9 mouse cellular contexts compared by ENCODE assay signal in the genomic region with DNA sequence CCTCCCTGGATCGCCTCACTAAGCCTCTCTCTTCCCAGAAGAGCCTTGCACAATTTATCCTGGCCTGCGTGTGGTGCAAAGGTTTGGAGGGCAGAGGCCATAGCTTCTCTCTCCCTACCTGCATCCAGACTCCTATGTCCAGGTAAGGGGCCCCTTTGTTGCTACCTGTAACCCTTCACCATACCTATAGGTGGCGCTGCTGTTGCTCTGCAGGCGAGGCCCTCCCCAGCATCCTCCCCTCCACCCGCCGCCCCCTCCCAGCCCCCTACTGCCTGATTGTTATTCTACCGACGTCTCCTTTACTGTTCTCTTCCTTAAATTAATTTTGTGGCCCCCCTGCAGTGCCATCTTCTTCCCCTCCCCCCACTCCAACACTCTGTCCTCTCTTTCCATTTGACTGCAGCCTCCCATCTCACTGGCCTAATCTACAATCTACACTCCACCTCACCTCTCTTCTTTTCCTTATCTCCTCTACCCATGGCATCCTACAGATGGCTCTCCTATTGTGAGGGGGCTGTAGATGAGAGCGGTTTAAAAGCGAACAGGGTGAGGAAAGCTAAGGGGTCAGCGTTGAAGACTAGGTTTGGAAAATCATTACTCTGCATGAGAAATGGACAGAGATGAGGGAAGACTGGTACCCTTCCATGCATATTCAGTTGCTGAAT. TPM values are rescaled to one million over a fixed set of nuclear protein-coding genes. Genes with fewer than 3 reads are reported as not detected.
A peak's percentile ranks its signal among the peaks of the same experiment; 100 is the strongest.
DNase-seq lines count a peak whose midpoint lies in the region; ATAC-seq and TF ChIP-seq lines count a peak whose summit lies in the region.
"Had no signal": no experiment of that assay in that cellular context is flagged by ENCODE, and none has a peak within 500 bp of the region (broad histone marks: within the 10 kb centered on the region; RNA-seq: fewer than 3 reads in every experiment).

No protein-coding gene starts in this region.

- peak overlapping the region; percentile 96 for H3K27ac ChIP-seq in forebrain, embryonic 13.5 days
- no peak overlapping the region for H3K27ac ChIP-seq in liver, postnatal 0 days (ENCODE audit: low read depth)

- H3K4me2 ChIP-seq in forebrain, embryonic 13.5 days = peak overlapping the region; percentile 42
- H3K4me2 ChIP-seq in liver, postnatal 0 days (ENCODE audit: low read depth, low read length) = no peak overlapping the region

- peaks cover 50% of the 10 kb centered on the region for H3K4me1 ChIP-seq in forebrain, embryonic 13.5 days
- peaks cover 2% of the 10 kb centered on the region; the same call in 1 of the 2 replicates for H3K4me1 ChIP-seq in liver, postnatal 0 days (ENCODE audit: insufficient read depth)

- peak; percentile 68 for TF ChIP-seq CTCF in liver, postnatal 0 days (IDR thresholded peaks at IDR 0.05; ENCODE audit: low read depth)

- H3K36me3 ChIP-seq in forebrain, embryonic 13.5 days (ENCODE audit: poor library complexity, severe bottlenecking) = peaks cover 12% of the 10 kb centered on the region
- H3K36me3 ChIP-seq in liver, postnatal 0 days (replicated peaks; ENCODE audit: insufficient read depth, low read length) = peaks cover 12% of the 10 kb centered on the region

- 4% methylated on average over 11 of the region's 11 CpGs for WGBS in forebrain, embryonic 13.5 days
- WGBS in liver, postnatal 0 days (ENCODE audit: insufficient replicate concordance) = 16% methylated on average over 11 of the region's 11 CpGs

- H3K4me3 ChIP-seq in forebrain, embryonic 13.5 days = no peak overlapping the region
- H3K4me3 ChIP-seq in liver, postnatal 0 days (ENCODE audit: low read depth, low read length) = no peak overlapping the region

- H3K9me3 ChIP-seq in forebrain, embryonic 13.5 days (replicated peaks) = no peaks in the 10 kb centered on the region
- H3K9me3 ChIP-seq in liver, postnatal 0 days (ENCODE audit: low read length) = no peaks in the 10 kb centered on the region

- 0 out of 2 replicates have a peak, but pooled peaks have one; percentile 18 for TF ChIP-seq EP300 in liver, postnatal 0 days (IDR thresholded peaks at IDR 0.05; ENCODE audit: low read depth)

- peak; percentile 31 for ATAC-seq in forebrain, embryonic 13.5 days
- ATAC-seq in liver, postnatal 0 days = peak; percentile 78
- no peak for ATAC-seq in inflammation-experienced regulatory T-cells, adult 6 months

- peak overlapping the region; percentile 40; the same call in 1 of the 2 replicates for H3K9ac ChIP-seq in forebrain, embryonic 13.5 days
- H3K9ac ChIP-seq in liver, postnatal 0 days (replicated peaks) = no peak overlapping the region

- DNase-seq in layer of hippocampus, postnatal 10 days (ENCODE audit: low spot score in 2 of 2) = peak; percentile 54 to 67
- no peak for DNase-seq in layer of hippocampus, adult 8-10 months (ENCODE audit: low spot score in 2 of 2)
- DNase-seq in c-Kit-positive CD71-positive TER-119-positive erythroid progenitor cells, embryonic 14.5 days (ENCODE audit: low spot score) = peak; percentile 30
- peak; percentile 49 for DNase-seq in liver, postnatal 0 days
- DNase-seq in testis, postnatal 14 days (ENCODE audit: low spot score) = peak; percentile 34
- DNase-seq in gastrocnemius, postnatal 4 days (ENCODE audit: low spot score in 2 of 2) = no peak

- H3K27me3 ChIP-seq in forebrain, embryonic 13.5 days = no peaks in the 10 kb centered on the region
- H3K27me3 ChIP-seq in liver, postnatal 0 days (ENCODE audit: insufficient read depth, low read length) = no peaks in the 10 kb centered on the region

RNA-seq across cellular contexts. Expression of a gene that starts 13.9 kb away (rescaled TPM):
- 10 to 100 TPM; 30.0 to 39.1 TPM for total RNA-seq in layer of hippocampus, postnatal 10 days (2021)
- 10 to 100 TPM; 32.5 to 39.5 (median 34.1) TPM for total RNA-seq in layer of hippocampus, adult 8-10 months (2022)
- 81.2 and 86.4 TPM in 2 replicates for polyA plus RNA-seq in forebrain, embryonic 13.5 days (2015; fragmentation: Nextera tagmentation; extraction: Ambion mirVana)
- 30.6 and 32.0 TPM in 2 replicates for polyA plus RNA-seq in liver, postnatal 0 days (2015; fragmentation: Nextera tagmentation; extraction: Ambion mirVana)
- 10 to 100 TPM; 29.2 to 32.7 TPM for total RNA-seq in gastrocnemius, postnatal 4 days (2021)
- 100 to 1,000 TPM; 177 to 182 (median 181) TPM for polyA plus RNA-seq in inflammation-experienced regulatory T-cells, adult 6 months (2017; shearing (Covaris generic))

RNA-seq across cellular contexts. Expression of a gene that starts 34.7 kb away (rescaled TPM):
- 1 to 10 TPM; 4.4 to 7.4 TPM for total RNA-seq in layer of hippocampus, postnatal 10 days (2021)
- 1 to 10 TPM; 6.0 to 10.0 (median 7.8) TPM for total RNA-seq in layer of hippocampus, adult 8-10 months (2022)
- 2.5 and 7.0 TPM in 2 replicates for polyA plus RNA-seq in forebrain, embryonic 13.5 days (2015; fragmentation: Nextera tagmentation; extraction: Ambion mirVana)
- polyA plus RNA-seq in liver, postnatal 0 days (2015; fragmentation: Nextera tagmentation; extraction: Ambion mirVana) = 0.18 and 2.0 TPM in 2 replicates
- 100 to 1,000 TPM; 492 to 506 TPM for total RNA-seq in gastrocnemius, postnatal 4 days (2021)
- polyA plus RNA-seq in inflammation-experienced regulatory T-cells, adult 6 months (2017; shearing (Covaris generic)) = not detected

RNA-seq across cellular contexts. Expression of a gene that starts 52.4 kb away (rescaled TPM):
- total RNA-seq in layer of hippocampus, postnatal 10 days (2021) = not detected
- total RNA-seq in layer of hippocampus, adult 8-10 months (2022) = not detected
- not detected in 2 replicates for polyA plus RNA-seq in forebrain, embryonic 13.5 days (2015; fragmentation: Nextera tagmentation; extraction: Ambion mirVana)
- not detected in 2 replicates for polyA plus RNA-seq in liver, postnatal 0 days (2015; fragmentation: Nextera tagmentation; extraction: Ambion mirVana)
- not detected for total RNA-seq in gastrocnemius, postnatal 4 days (2021)
- not detected for polyA plus RNA-seq in inflammation-experienced regulatory T-cells, adult 6 months (2017; shearing (Covaris generic))
- polyA plus RNA-seq: liver, embryonic 16.5 days had no signal

Comparison
In these comparisons a context has a peak if more than half of its experiments do, and no peak if none do; other contexts are left out.
1. DNase-seq: peak in layer of hippocampus, postnatal 10 days (2 of 2), c-Kit-positive CD71-positive TER-119-positive erythroid progenitor cells, embryonic 14.5 days (single experiment), liver, postnatal 0 days (single experiment) and testis, postnatal 14 days (single experiment); none in layer of hippocampus, adult 8-10 months (0 of 2) and gastrocnemius, postnatal 4 days (0 of 2).
2. RNA of a gene that starts 34.7 kb away (total RNA-seq): 492 to 506 TPM in gastrocnemius, postnatal 4 days; 6.0 to 10.0 TPM in layer of hippocampus, adult 8-10 months and 4.4 to 7.4 TPM in layer of hippocampus, postnatal 10 days; every median in the first group is over 10 times any median in the second.